Mouse (Mus musculus): ENCODE data around the gene Hydin.

DNA sequence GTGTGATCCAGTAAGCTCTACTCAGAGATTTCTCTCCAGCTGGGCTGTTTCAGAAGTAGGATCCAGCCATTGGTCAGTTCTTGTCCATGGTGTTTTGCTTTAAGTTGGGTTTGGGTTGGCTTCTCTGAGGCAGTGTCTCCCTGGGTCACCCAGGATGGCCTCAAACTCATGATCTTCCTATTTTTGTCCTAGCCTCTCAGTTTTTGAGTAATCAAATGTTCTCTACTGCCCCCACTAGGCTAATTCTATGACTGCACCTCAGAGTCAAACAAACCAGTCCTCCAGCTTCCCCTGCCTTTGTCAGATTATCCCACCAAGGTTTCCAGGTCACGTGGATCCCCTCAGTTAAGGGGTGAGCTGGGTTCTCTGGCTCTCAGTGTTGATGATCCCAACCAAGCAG lies 337.8 kb downstream of the Hydin start:
- TF ChIP-seq CTCF (IDR thresholded peaks at IDR 0.05; ENCODE audit: borderline replicate concordance, extremely low read depth, insufficient read depth, insufficient read length) (peak; percentile 35; the same call in 1 of the 2 replicates), POLR2A (IDR thresholded peaks at IDR 0.05; ENCODE audit: borderline replicate concordance, extremely low read depth, insufficient read depth, insufficient read length, poor library complexity, severe bottlenecking) (no peak)

Data from brain, embryonic 14.5 days (tissue).